Mouse (Mus musculus) cortical plate, adult 2 months (tissue): ENCODE results near the gene Scn11a. TPM values are rescaled to one million over a fixed set of nuclear protein-coding genes. Genes with fewer than 3 reads are reported as not detected.

Source experiments
- H3K27ac ChIP-seq: fragments of 200-500 bp; 2 replicates; pipeline ENCODE4 v1.5.1; 2012; ENCODE audit warnings: low read length, control low read depth, inconsistent platforms; ENCODE audit not compliant: insufficient read depth
- H3K4me1 ChIP-seq: fragments of 200-500 bp; 2 replicates; pipeline ENCODE4 v1.6.1; 2011; ENCODE audit warnings: low read length; ENCODE audit not compliant: control insufficient read depth, insufficient read depth
- H3K4me3 ChIP-seq: fragments of 200-500 bp; 2 replicates; pipeline ENCODE4 v1.5.1; 2011; ENCODE audit warnings: mild to moderate bottlenecking, low read length, control low read depth; ENCODE audit not compliant: insufficient read depth
- CTCF ChIP-seq: fragments of 200-500 bp; IDR thresholded peaks from 2 replicates; pipeline ENCODE4 v1.5.1; 2011; ENCODE audit warnings: mild to moderate bottlenecking, control low read depth, low read length; ENCODE audit not compliant: insufficient read depth; ENCODE audit errors: extremely low read depth
- POLR2A ChIP-seq: fragments of 200-500 bp; IDR thresholded peaks from 2 replicates; pipeline ENCODE4 v1.6.1; 2011; ENCODE audit warnings: mild to moderate bottlenecking, low read length, control low read depth; ENCODE audit not compliant: insufficient read depth; ENCODE audit errors: extremely low read depth
- polyA plus RNA-seq: library from polyadenylated mRNA; depleted of rRNA; stranded (reverse); fragments of >200 nt; gene quantifications from 2 replicates; pipeline ENCODE4 v1.2.3, GENCODE M21; 2012

The Scn11a gene
- polyA plus RNA-seq, 1 experiment: not detected

DNA sequence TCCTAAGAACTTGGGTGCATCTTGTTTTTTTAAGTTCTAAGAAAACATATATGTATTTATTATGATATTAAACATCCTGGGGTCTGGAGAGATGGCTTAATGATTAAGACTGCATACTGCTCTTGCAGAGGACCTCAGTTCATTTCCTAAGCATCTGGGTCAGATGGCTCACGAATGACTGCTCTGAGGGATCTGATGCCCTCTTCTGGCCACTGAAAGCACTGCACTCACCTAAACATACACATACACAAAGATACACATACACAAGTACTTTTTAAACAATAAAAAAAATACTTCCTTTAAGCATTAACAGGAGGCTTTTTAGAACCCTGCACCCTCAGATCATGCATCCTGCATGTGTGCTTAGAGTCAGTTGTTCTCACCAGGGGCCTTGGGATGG, 65.8 kb downstream of the Scn11a start:
- TF ChIP-seq POLR2A (no peak), CTCF (no peak)
- Histone ChIP-seq H3K4me3 (no peak overlapping the region), H3K27ac (no peak overlapping the region), H3K4me1 (no peaks in the 10 kb centered on the region)

DNA sequence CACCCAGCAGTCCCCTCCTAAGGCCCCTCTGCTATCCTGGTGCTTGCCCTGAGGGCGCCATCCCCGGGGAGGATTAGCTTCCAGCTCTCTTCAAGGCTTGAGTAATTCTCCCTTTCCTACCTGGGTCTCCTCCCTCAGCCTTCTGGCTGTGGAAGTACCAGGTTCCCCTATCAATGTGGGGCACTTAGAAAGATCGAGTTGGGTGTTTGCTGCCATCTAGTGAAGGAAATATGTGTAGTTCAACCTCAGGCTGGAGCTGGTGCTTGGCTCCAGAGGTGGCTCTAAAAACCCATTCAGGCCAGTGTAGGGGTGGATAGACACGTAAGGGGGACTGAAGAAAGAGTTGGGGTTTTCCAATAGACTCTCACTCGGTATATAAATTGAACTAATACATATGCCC, 73.7 kb downstream of the Scn11a start:
- Histone ChIP-seq H3K27ac (no peak overlapping the region), H3K4me3 (no peak overlapping the region), H3K4me1 (no peaks in the 10 kb centered on the region)
- TF ChIP-seq CTCF (peak; percentile 69), POLR2A (no peak)

DNA sequence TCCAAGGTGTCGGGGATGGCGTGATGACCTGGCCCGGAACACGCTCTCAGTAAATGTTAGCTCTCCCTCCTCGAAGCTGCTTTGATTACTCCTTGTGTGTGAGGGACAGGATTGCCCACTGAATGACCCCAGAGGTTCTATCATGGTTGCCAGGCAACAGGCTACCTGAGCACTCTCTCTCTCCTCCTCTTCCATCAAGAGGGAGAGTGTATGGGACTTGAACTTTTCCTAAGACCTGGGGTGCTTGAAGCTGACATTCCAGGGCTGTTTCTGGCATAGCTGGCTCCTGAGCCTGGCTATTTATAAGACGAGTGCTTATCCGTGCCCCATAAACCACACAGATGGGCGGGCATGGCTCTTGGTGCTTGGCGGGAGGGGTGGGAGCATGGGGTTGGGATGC, 76.1 kb downstream of the Scn11a start:
- no peak overlapping the region for H3K27ac ChIP-seq
- H3K4me1 ChIP-seq: no peaks in the 10 kb centered on the region
- TF ChIP-seq POLR2A (no peak), CTCF (no peak)
- no peak overlapping the region for H3K4me3 ChIP-seq

DNA sequence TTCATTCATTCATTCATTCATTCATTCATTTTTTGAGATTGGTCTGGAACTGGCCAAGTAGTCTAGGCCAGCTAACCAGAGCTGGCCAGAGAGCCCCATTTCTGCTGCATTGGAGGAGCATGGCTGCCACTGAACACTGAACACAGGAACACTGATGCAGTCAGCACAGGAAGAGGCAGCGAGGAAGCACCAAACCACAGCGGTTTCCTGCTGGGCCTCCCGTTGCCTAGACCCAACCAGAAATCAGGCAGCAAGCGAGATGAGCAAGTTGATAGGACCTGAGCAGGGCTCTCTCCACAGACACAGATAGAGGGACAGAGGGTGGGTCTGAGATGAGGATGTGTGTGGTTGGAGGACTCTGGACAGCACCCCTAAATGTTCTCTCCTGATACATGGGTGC, 81.4 kb downstream of the Scn11a start:
- H3K27ac ChIP-seq: no peak overlapping the region
- H3K4me3 ChIP-seq: no peak overlapping the region
- H3K4me1 ChIP-seq: no peaks in the 10 kb centered on the region
- TF ChIP-seq CTCF (no peak), POLR2A (no peak)

DNA sequence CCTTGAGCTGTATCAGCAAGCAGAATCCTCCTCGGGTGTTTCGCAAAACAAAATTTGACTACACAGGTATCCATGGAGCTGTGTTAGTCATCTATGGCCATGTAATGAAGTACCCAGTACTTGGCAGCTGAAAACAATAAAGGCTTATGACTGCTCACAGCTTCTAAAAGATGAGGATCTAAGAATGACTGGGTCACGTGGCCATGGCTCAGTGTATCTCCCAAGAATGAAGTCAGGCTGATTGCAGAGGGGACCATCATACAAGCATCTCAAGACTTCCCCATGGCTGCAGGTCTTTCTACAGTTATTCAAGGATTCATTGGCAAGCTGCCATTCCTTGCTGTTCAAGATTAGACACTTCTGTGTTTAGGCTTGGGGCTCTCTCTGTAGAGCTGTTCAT, 81.9 kb downstream of the Scn11a start:
- Histone ChIP-seq H3K27ac (no peak overlapping the region), H3K4me3 (no peak overlapping the region), H3K4me1 (no peaks in the 10 kb centered on the region)
- TF ChIP-seq CTCF: no peak
- no peak for TF ChIP-seq POLR2A

DNA sequence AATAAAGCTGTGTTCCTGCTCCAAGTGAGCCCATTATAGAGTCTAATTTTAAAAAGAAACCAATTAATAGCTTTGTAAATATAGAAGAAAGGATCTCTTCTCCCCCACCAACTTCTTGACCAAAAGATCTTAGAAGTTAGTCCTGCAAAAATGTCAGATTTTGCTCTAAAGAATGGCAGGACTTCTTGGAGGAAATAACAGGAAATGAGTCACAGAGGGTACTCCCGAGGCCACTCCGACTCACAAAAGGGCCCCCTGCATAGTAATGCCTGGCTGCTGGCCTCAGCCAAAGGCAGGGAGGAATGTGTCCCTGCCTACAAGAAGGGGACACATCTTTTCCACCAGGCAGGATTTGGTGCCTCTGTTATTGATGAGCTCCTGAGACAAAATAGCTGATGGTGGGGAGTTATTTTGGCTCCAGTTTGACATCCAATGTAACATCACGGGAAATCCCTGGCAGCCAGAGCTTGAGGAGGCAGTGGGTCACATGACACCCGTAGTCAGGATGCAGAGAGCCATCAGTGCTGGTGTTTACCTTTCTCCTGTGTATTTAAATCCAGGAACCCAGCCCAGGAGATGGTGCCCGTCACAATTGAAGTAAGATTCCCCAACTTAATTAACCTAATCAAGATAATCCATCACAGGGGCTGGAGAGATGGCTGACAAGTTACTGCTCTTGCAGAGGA, 84.0 kb downstream of the Scn11a start:
- H3K4me3 ChIP-seq: no peak overlapping the region
- H3K27ac ChIP-seq: no peak overlapping the region
- H3K4me1 ChIP-seq: no peaks in the 10 kb centered on the region
- TF ChIP-seq POLR2A: no peak
- no peak for TF ChIP-seq CTCF

DNA sequence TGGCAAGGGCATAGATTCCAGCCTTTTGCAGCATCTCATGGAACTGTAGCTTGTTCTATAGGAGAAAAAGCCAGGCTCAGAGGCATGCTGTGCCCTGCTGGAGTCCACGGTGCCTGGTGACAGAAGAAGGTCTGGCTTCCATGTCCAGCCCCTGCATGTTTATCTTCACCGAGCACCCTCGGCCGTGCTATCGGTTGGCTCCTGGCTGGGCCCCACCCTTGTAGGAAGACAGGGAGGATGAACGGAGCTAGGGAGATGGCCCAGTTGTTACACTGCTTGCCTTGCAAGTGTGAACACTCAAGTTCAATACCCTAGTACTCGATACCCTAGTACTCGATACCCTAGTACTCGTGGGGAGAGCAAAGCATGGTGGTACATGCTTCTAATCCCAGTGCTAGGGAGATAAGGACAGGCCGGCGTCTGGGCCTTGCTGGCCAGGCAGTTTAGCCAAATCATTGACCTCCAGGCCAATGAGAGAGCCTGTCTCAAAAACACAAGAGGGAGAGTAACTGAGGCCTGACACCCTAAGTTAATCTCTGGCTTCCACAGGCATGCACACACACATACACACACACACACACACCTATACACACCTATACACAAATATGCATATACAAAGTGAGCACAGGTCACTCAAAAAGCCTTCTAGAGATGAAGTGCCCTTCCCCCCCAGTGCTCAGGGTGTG, 96.7 kb downstream of the Scn11a start:
- H3K4me1 ChIP-seq: no peaks in the 10 kb centered on the region
- H3K4me3 ChIP-seq: no peak overlapping the region
- H3K27ac ChIP-seq: no peak overlapping the region
- no peak for TF ChIP-seq CTCF
- no peak for TF ChIP-seq POLR2A

DNA sequence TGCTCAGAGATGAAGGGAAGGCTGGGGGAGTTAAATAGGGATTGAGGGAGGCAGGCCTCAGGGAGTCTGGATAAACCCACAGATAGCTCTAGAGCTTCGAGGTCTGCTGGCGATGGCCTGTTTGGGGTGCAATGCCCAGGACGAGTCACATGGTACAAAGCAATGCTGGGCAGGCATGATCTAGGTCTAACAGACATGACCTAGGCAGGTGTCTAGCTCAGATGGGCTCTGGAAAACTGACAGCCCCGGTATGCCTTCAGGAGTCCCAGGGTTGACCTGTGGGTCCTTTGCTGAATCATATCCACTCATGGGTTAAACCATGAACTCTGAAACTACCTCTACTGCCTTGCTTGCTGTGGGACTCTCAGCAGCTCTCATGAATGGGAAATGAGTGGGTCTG, 98.3 kb downstream of the Scn11a start:
- Histone ChIP-seq H3K4me1 (no peaks in the 10 kb centered on the region), H3K27ac (no peak overlapping the region), H3K4me3 (no peak overlapping the region)
- TF ChIP-seq POLR2A: no peak
- TF ChIP-seq CTCF: no peak

DNA sequence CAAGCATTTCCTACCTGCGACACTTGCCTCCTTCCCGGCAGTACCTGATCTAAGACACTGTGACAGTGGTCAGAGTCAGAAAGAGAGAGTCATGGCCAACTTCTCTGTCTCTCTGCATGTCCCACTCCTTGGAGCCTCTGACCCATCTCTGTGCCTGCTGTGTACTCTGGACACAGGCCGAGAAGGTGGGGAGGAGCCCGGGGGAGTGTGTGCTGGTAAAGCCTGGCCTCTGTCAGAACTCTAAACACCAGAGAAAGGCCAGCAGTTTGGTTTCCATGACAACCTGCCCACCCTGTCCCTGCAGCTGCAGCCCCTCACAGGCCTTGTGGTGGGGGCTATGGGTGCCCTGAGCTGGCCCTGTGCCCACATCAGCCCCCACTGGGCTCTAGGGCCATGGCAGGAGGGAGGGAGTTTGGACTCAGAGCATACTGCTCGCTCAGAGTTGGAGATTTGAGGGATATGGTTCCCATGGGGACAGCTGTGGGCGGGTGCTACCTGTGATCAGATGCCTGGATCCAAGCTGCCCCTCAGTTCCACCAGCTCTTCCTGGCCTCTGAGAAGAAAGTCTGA, 99.9 kb downstream of the Scn11a start:
- TF ChIP-seq CTCF (no peak), POLR2A (no peak)
- H3K4me1 ChIP-seq: no peaks in the 10 kb centered on the region
- no peak overlapping the region for H3K4me3 ChIP-seq
- H3K27ac ChIP-seq: no peak overlapping the region

DNA sequence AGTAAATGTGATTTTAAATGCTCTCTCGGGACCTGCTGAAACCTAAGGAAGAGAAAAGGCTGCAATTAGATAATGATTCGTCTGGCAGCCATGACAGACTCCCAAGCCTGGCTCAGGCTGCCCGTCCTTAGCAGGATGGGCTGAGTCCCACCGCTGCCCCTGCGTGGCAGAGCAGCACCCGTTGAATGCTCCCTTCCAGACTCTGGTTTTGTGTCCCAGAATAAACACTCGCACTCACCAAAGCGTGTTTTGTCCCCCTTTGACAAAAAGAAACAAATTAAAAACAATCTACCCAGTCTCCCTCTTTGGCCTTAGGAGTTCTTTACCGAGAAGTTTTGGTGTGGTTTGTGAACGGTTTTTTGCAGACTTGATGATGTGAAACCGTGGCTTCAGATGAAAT, 106.0 kb downstream of the Scn11a start, which contains the start of gene Scn10a:
Scn10a (minus strand) TSS at position 101 of the 400 bp plus-strand sequence.
- H3K4me3 ChIP-seq: no peak within 1 kb of the TSS
- no peaks in the 10 kb centered on the region for H3K4me1 ChIP-seq
- H3K27ac ChIP-seq: no peak within 1 kb of the TSS
- TF ChIP-seq POLR2A: no peak
- no peak for TF ChIP-seq CTCF
